Mouse (Mus musculus) left cerebral cortex, adult 18-20 months (tissue): Measurements from ENCODE around the gene C1ql1. TPM values are rescaled to one million over a fixed set of nuclear protein-coding genes. Genes with fewer than 3 reads are reported as not detected.
"Not testable (repeated sequence)": the region's sequence is repeated elsewhere in the genome, so short reads cannot be mapped to it uniquely, and the experiment has no call there.

Experiments
- DNase-seq, 2 experiments: peaks; one replicate each; pipeline ENCODE4 v3.0.0; 2021 to 2022; ENCODE audit warnings: low spot score in 2 of 2, mixed read lengths in 1 of 2
- long read RNA-seq, 2 experiments: library from polyadenylated mRNA; stranded (forward); transcript quantifications; one replicate each; pipeline ENCODE4 v2.0.0; 2021
- total RNA-seq, 2 experiments: library from RNA; stranded (reverse); gene quantifications; 2 replicates each; pipeline ENCODE4 v1.2.3; 2021

The C1ql1 gene
- 10 to 100 TPM; 12.3 to 15.7 TPM for total RNA-seq
- long read RNA-seq, experiment 1, transcript C1ql1-201 (2 exons, 1,473 nt), result major isoform, 27 of 29 reads
- long read RNA-seq, experiment 1, partial matches to known transcripts, result 0 of 29 reads
- long read RNA-seq, experiment 1, other reads (novel, unspliced or antisense), result 2 of 29 reads
- long read RNA-seq, experiment 2, transcript C1ql1-201 (2 exons, 1,473 nt), result major isoform, 14 of 15 reads
- long read RNA-seq, experiment 2, partial matches to known transcripts, result 1 of 15 reads
- long read RNA-seq, experiment 2, other reads (novel, unspliced or antisense), result 0 of 15 reads

DNA sequence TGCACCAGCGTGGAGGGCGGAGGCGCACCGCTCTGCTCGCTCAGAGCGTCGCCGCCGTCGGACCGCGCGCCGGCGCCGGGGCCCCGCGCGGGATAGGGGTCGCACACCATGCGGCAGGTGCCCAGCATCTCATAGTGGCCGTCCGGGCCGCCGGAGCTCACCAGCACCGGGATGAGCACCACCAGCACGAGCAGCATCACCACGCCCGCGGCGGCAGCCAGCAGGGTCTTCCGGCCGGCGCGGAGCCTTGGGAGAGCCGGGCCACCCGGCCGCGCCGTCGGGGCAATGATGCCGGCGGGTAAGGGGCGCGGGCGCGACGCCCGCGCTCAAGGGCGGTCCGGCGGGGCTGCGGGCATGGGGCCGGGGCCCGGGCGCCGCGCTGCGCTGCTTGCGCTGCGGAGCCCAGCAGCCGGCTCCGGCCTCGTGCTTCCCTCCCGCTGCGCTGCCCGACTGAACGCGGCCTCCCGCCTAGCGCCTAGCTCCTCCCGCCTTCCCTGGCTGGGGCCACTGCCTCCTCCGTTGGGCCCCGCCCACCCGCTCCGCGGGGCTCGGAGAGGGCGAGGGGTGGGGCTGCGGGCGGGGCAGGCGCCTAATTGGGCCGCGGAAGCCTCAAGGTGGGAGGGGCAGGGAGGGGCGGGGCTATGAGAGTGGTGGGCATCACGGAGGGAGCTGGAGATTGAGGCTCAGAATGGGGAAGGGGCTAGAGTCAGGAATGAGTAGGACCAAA is at the start of gene C1ql1:
C1ql1 (minus strand) TSS at position 424 of the 727 bp plus-strand sequence.
- DNase-seq, result peak; percentile 42 to 56

DNA sequence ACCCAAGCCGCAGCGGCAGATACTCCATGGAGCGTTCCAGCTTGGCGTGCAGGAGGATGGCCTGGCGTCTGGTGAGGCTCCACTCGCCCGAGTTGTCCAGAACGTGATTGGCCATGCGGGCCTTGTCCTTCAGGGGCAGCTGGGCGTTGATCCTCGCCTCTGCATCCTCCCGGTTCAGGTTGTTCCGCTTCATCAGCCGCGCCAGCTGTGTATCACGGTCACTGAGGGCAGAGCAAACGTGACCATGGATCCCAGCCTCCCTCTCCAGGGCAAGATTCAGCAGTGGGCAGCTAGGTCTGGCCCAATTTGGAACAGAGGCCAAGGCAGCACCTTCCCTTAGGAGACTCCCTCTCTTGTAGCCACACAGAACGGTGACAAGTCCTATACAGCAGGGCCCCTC is 48.5 kb upstream of the C1ql1 start:
- DNase-seq, result no peak

DNA sequence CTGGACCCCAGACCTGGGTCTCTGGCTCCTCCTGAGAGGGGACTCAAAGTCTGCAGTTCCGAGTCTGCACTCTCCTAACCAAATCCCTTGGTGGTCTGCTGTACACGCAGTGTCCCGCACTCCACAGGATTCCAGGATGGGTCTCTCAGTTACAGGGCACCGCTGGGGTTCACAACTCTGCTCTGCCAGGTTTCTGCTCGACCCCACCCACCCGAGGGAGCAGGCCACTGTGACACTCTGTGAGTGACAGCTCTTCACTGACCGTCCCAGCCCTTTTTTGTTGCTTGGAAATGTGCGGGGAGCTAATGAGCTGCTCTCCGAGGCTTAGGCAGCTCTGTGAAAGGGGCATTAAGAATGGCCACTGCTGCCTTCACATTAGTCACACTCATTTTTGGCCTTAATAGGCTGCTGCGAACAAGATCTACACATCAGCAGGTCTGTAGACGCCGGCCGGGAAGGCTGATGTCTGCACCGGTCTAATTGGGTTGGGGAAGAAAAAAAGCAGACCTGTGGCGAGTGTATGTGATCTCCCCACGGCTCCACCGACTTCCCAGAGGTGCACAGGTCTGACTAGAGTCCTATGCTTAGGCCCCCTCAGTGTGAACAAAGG is 47.0 kb upstream of the C1ql1 start:
- DNase-seq, result no peak

DNA sequence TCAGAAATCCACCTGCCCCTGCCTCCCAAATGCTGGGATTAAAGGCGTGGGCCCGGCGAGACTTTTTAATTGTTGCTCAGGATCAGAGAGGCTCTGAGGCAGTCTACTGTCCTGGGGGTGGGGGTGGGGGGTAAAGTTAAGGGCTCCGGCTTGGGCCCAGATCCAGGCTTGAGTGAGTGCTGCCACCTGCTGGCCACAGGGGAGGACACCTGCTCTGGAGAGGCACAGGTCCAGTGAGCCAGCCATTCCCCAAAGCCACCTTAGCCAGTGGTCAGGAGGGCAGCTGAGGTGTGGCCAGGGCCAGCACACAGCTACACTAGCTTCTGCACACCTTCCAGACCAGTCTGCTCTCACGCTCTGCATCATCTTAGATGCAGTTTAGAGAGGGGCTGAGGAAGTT is 46.5 kb upstream of the C1ql1 start:
- DNase-seq, result peak; percentile 71 to 78

DNA sequence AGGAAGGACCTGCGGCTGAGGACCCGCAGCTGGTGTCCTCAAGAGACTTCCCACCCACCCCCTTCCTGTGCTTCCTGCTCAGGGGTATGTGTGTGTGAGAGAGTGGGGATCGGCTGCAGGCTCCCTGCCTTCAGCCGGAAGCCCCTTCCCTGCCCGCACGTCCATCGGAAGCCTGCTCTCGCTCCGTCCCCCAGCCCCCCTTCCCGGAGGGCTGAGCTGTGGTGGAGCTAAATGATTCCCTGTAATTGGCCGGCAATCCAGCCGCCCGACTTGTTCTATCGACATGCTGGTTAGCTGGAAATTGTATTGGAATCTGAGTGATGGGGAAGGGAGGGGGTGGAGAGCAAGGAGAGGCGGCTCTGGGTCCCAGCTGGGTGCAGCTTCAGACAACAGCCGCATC is 45.2 kb upstream of the C1ql1 start:
- no peak for DNase-seq

DNA sequence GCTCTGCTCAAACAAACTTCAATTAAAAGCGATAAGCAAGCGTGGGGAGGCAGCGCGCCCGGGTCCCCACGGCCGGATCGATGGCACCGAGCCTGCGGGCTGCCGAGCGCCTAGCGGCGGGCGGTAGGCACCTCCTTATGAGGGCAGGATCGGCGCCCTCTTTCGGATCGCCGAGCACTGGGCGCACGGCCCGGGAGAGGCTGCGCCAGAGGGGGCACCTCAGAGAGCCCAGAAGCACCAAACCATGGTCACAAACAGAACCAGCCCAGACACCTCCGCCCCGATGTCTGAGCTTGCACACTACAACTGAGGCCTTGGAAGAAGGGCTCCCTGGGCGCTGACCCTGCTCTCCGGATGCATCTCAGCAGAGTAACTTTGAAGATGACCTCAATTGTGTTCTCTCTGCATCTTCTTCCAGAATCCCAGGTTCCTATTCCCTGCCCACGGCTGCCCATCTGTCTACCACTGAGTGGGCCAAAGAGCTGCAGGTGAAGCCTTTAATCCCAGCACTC is 43.7 kb upstream of the C1ql1 start:
- peak; percentile 34 to 48 for DNase-seq

DNA sequence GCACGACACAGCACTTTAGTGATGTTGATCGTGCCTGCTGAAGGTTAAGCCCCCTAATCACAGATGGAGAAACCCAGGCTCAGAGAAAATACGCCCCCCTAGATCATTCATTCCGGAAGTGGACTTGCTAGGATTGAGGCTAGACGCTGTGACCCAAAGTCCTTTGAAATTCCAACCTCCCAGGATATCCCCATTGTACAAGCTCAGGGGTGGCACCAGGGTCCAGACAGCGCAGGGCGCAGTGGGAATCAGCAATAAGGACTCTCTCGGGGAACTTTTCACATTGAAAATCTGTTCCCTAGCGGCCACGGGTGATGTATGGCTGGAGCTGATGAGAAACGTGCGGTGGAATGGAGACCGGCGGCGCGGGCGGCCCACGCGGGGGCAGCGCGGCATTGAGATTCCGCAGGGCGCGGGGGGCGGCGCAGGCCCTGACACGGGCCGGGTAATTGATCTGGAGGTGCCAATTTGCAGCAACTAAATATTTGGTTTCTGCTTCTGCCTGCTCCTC is 43.2 kb upstream of the C1ql1 start:
- DNase-seq, result no peak

DNA sequence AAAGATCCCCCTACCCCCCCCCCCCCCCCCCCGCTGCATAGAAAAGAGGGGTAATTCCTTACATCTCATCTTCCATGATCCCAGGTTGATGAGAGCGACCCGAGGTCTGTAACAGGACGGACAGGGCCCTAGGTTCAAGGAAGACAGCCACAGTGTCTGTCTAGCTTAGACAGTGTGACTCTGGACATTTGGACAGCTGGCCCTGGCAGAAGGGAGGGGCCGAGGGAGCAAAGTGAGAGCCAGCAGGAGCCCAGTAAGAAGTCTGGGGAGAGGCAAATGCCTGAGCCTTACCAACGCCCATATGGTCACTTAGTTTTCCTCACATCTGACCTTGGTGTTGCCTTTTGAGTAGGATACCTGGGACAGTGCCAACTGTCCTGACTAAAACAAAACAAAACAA is 38.7 kb upstream of the C1ql1 start:
- DNase-seq, result no peak

DNA sequence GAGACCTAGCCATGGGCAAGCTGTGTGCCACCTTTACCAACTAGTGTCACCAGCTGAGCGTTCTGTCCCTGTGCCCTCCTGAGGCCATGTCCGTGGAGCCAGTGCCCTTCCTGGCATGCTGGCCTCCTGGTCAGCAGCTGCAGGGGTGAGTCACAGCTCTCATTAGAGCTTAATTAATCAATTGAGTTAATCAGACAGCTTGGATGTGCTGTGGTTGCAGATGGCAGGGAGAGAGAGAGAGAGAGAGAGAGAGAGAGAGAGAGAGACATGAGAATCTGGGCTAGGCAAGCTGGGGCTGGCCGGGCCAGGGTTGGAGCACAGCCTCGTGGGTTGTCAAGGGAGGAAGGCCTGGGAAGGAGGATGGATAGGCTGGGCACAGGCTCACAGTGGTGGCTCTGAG is 38.1 kb upstream of the C1ql1 start:
- no peak for DNase-seq

DNA sequence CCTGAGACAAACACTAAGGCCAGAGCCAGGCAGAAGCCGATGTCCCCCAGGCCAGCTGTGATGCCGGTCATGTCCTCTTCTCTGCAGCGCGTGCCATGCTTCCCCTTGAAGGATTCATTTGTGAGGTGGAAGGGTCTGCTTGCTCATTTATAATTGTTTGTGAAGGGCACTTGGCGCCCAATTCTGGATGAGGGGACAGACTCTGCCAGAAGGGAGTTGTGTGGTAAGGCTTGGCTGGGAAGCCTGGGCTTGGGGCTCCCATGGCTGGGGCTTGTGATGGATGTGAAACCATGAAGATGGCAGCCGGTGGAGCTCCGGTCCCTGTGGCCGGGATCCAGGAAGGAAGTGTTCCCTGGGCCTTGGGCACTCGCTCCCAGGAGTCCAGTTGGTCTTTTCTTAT is 37.6 kb upstream of the C1ql1 start:
- no peak for DNase-seq

DNA sequence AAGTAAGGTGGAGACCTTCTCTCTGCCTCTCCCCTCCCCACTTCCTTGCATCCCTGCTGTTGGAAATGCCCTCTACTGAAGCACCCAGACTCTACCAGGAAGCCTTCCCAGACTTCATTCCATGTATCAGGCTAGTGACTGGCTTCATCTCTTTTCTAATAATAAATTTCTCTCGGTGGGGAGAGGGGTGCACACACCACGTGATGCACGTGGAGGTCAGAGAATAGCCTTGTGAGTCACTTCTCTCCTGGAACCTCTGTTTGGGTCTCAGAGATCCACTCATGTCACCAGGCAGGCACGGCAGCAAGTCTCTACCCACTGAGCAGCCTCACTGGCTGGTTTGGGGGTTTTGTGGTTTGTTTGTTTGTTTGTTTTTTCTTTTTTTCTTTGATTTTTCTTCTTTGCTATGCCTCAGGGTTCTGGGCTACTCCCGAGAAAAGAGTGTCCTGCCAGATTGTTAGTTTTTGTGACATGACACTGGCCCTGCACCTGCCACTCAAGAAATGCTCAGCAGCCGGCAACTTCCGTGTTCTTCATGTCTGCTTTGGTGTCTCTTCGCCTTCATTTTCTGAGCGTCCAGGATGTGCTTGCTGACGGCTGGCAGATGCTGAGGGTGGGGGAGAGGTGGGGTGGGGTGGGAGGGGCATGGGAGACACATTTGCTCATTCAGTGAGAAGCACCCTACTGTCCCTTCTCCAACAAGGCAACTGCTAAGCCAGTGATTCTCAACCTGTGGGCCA is 34.8 kb upstream of the C1ql1 start:
- no peak for DNase-seq

DNA sequence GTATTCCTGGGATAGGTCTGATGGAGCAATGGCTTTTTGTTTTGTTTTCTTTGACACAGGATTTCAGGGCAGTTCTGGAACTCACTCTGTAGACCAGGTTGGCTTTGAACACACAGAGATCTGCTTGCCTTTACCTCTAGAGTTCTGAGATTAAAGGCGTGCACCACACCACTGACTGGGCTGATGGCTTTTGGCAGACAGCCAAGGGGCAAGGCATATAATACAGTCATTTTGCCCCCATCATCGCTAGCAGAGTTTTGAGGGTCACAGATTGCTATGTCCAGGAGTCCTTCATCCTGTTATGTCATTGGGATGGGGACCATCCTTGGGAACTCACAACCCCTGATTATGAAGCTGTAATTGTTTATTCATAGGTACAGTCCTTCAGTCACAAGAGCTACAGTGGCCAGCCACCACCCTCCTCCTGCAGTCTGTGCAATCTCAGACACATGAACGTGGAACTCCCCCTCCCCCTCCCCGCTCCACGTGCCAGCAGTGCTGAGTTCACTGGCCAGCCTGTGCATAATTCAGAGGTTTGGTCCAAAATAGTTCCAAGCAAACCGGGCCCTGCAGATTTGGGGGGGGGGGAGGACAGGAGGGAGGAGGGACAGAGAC is 31.7 kb upstream of the C1ql1 start:
- DNase-seq, result no peak

DNA sequence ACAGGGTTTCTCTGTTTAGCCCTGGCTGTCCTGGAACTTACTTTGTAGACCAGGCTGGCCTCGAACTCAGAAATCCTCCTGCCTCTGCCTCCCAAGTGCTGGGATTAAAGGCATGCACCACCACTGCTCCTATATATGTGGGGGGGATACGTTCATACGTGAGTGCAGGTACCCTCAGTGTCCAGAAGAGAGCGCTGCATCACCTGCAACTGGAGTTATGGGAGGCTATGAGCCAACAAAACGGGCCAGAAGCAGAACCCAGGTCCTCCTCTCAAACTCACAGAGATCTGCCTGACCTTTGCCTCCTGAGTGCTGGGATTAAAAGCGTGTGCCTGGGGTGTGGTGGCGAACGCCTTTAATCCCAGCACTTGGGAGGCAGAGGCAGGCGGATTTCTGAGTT is 29.5 kb upstream of the C1ql1 start:
- not testable (repeated sequence) for DNase-seq

DNA sequence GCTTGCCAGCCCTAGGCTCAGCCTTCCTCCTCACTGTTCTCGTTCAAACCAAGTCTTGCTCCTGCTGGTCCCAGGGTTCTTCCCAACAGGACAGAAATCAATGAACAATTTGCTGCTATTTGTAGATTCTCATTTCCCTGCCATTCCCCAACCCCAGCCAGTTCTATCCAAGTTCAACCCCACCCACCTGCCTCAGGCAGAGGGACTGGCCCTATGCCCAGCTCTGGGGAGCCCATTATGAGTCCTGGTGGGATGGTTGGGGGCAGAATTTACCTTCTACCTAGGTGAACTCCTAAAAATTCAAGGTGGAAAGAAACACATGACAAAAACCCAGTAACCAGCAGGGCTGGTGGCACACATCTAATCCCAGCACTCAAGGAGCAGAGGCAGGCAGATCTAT is 25.8 kb upstream of the C1ql1 start:
- DNase-seq, result no peak

DNA sequence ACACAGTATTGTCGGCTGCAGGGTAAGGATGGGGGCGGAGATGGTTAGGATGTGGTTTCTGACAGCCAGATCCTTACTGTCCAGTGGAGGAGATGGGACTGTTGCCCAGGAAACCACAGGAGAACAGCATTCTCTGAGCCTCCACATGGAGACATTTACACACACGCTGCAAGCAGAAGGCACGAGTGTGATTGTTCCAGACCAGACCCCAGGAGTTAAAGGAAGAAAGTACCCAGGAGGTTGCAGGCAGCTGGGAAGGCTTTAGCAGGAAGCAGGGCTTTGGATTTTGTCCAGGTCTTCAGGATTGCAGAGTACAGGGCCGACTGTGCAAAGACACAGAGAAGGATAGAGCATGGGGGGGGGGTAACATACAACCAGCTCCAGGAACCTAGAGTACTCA is 25.1 kb upstream of the C1ql1 start:
- peak in 1 of 2 experiments; percentile 34 for DNase-seq

DNA sequence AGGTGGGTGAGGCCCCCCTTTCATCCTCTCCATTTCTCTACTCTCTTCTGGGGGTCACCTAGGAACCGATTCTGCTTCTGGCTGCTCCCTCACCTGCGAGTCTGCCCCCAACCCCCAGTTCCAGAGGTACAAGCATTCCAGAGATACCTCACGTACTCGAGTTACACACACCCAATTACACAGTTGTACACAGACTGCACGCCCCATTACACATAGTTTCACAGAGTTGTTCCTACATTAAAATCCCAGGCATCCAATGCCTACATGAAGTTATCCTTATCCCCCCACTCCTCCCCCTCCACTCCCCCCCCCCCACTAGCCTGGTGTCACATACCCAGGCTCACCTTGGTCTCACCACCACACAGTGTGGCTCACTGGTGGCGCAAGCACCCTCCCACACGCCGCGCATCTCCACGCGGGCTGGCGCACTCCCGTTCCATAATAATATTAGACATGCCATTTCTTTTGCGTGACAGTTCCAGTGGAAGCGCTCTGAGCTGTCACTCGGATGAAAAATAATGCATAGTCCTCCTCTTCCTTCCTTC is 18.1 kb upstream of the C1ql1 start:
- no peak for DNase-seq

DNA sequence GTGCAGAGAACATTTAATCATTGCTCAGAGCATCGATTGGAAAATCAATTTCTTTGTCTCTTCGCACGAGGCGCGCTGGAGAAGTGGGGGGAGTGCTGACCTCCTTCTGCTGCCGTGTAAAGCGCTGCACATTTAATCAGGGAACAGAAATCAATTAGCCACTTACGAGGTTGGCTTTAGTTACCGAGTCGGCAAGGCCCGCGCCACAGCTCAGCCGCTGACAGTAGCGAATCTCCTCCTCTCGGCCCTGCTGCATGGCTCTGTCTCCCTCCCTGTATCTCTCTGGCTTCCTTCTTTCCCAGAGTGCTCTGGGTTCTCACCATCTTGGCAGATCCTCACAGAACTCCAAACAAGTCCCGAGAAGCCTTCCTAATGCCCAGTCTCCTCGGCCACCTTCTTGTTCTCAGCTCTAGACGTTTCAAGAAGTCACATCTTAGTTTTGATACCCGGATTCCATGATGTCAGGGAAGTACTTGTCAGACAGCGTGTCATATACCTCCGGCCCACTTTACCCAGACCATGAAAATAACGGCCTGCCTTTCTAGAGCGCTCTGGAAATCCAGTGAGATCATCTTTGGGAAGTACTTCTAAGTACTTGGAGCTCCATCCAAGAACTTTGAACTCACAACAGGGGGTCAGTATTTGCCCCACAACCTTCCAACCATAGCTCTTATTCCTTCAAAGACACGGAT is 17.5 kb upstream of the C1ql1 start:
- DNase-seq, result no peak

DNA sequence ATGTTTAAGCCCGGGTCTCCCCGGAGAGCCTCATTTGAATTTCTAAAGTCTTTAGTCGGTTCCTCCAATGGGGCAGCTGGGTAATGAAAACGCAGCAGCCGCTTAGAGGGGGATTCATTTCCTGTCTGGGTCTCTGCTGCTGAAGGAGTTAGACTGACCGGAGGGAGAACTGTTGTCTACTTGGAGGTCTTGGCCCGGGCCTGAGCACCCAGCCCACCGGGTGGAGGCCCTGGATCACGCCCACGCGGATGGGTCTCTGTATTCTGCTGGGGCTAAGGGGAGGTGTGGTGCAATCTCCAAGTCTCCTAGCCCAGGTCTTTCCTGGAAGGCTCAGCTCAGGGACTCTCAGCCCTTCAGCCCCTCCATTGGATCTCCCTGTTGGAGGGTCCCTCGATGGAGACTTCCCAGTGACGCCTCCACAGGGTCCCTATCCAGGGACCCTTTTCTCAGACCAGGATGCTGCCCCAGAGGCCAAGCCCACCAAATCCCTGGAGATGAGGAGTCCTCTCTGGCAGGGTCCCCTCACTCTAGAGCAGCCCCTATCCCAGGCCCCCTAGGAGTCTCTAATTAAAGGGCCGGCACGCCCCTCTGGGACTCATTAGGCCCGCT is 16.9 kb upstream of the C1ql1 start:
- no peak for DNase-seq

DNA sequence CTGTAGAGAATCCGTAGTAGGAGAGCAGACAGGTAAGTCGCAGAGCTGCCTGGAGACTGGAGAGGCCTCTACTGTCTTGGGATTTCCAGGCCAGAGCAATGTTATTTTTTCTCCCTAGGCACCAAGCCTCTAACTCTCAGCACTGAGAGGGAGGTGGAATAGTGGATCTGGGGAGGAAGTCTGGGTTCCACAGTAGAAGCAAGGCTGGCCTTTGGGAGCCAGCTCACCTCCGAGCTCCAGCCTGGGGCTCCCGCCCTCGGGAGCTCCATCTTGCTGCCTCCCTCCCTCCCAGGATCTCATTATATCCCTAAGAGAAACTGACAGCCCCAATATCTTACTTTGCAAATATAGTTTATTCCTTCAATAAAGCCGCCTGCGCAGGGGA is 16.4 kb upstream of the C1ql1 start:
- DNase-seq, result no peak

DNA sequence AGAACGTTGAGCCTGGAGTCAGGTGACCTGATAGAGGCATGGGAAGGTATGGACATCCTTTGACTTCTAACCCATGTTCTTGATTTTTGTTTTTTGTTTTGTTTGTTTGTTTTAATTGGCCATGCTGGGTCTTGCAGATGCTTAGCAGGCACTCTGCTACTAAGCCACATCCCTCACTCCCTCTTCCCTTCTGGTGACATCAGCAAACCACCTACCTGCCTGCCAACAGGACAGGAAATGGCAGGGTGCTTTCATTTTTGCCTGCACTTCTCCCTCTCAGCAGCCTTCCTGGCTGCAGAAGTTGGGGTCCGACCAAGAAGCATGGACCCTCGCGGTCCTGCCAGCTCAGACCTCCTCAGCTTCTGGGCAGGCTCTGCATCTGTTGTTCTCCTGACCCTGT is 14.6 kb upstream of the C1ql1 start:
- no peak for DNase-seq
